In the genomic region with DNA sequence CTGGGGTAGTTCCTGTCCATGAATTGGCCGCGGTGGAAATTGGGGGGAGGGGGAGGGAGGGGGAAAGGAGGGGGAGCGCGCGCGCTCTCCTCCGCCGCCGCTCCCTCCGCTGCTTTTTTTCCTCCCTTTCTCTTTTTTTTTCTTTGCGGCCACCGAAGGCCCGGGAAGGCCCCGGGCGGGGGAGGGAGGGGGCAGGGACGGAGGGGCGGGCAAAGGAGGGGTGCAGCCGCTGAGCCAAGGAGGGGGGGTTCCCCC, we compare ENCODE assay signal across 8 mouse cellular contexts. TPM values are rescaled to one million over a fixed set of nuclear protein-coding genes. Genes with fewer than 3 reads are reported as not detected.
DNase-seq lines count a peak whose midpoint lies in the region; ATAC-seq lines count a peak whose summit lies in the region.

Gene Prr12, minus strand, starts transcription at position 20 of the 255 bp plus-strand sequence.

- H3K4me2 ChIP-seq in heart, embryonic 12.5 days = peak within 1 kb of the TSS; percentile 92
- peak within 1 kb of the TSS; percentile 97 for H3K4me2 ChIP-seq in neural tube, embryonic 15.5 days

- no peaks in the 10 kb centered on the region for H3K27me3 ChIP-seq in heart, embryonic 12.5 days (replicated peaks)
- no peaks in the 10 kb centered on the region for H3K27me3 ChIP-seq in neural tube, embryonic 15.5 days (replicated peaks)

- peak within 1 kb of the TSS; percentile 71 for H3K27ac ChIP-seq in brown adipose tissue, adult 24 weeks (replicated peaks; ENCODE audit: low read depth, low read length)
- peak within 1 kb of the TSS; percentile 98 for H3K27ac ChIP-seq in heart, embryonic 12.5 days (ENCODE audit: poor library complexity, severe bottlenecking)
- H3K27ac ChIP-seq in neural tube, embryonic 15.5 days (replicated peaks) = peak within 1 kb of the TSS; percentile 99

- peak within 1 kb of the TSS; percentile 96 for H3K9ac ChIP-seq in heart, embryonic 12.5 days
- H3K9ac ChIP-seq in neural tube, embryonic 15.5 days (replicated peaks) = peak within 1 kb of the TSS; percentile 66

- intact Hi-C loops in left cerebral cortex, postnatal 36 days (cut with DNase I) = loop anchor here (5.0 kb wide), 2 partner anchors 35 to 70 kb away; partner anchors contain the start of genes Rras and Scaf1

- peak within 1 kb of the TSS; percentile 96 for H3K4me3 ChIP-seq in brown adipose tissue, adult 24 weeks (ENCODE audit: insufficient read depth, low read depth, low read length)
- H3K4me3 ChIP-seq in heart, embryonic 12.5 days = peak within 1 kb of the TSS; percentile 91
- H3K4me3 ChIP-seq in neural tube, embryonic 15.5 days (replicated peaks) = peak within 1 kb of the TSS; percentile 81

- no peaks in the 10 kb centered on the region for H3K9me3 ChIP-seq in heart, embryonic 12.5 days (replicated peaks)
- no peaks in the 10 kb centered on the region for H3K9me3 ChIP-seq in neural tube, embryonic 15.5 days (replicated peaks)

- ATAC-seq in heart, embryonic 12.5 days (ENCODE audit: insufficient number of reproducible peaks, low FRiP score) = peak; percentile 9
- no peak for ATAC-seq in neural tube, embryonic 15.5 days (ENCODE audit: low FRiP score)

- WGBS in heart, embryonic 12.5 days = 0% methylated on average over 10 of the region's 18 CpGs
- WGBS in neural tube, embryonic 15.5 days = 0% methylated on average over 4 of the region's 18 CpGs

- no peak for DNase-seq in left cerebral cortex, adult 18-20 months (ENCODE audit: low spot score in 2 of 2)
- DNase-seq in left cerebral cortex, adult 11 months (ENCODE audit: low spot score) = no peak
- DNase-seq in left cerebral cortex, postnatal 36 days (ENCODE audit: low spot score in 2 of 2) = no peak
- DNase-seq in right cerebral cortex, adult 18-20 months = no peak
- DNase-seq in ovary, adult 18-20 months (ENCODE audit: low spot score) = no peak

- peaks cover 5% of the 10 kb centered on the region for H3K4me1 ChIP-seq in brown adipose tissue, adult 24 weeks (ENCODE audit: control insufficient read depth, insufficient read depth, insufficient read length, low read length)
- peaks cover 21% of the 10 kb centered on the region for H3K4me1 ChIP-seq in heart, embryonic 12.5 days (replicated peaks)
- H3K4me1 ChIP-seq in neural tube, embryonic 15.5 days = peaks cover 43% of the 10 kb centered on the region

- H3K36me3 ChIP-seq in heart, embryonic 12.5 days = peaks cover 30% of the 10 kb centered on the region
- H3K36me3 ChIP-seq in neural tube, embryonic 15.5 days = peaks cover 25% of the 10 kb centered on the region

RNA-seq across cellular contexts. Expression of gene Prr12, which starts in this region (rescaled TPM):
- total RNA-seq in left cerebral cortex, adult 18-20 months (2021) = 10 to 100 TPM; 63.3 to 67.5 TPM
- polyA plus RNA-seq in brown adipose tissue, adult 24 weeks (2012; ENCODE audit: insufficient read depth, insufficient read length, missing spikeins) = 4.8 and 5.4 TPM in 2 replicates
- polyA plus RNA-seq in heart, embryonic 12.5 days (2016; fragmentation: Nextera tagmentation; extraction: Ambion mirVana) = 7.1 and 7.2 TPM in 2 replicates
- total RNA-seq in left cerebral cortex, postnatal 36 days (2021) = 10 to 100 TPM; 64.9 to 75.3 TPM
- polyA plus RNA-seq in neural tube, embryonic 15.5 days (2015; fragmentation: Nextera tagmentation; extraction: Ambion mirVana) = 11.4 and 12.3 TPM in 2 replicates
